25 mouse cellular contexts compared by ENCODE assay signal in the genomic region with DNA sequence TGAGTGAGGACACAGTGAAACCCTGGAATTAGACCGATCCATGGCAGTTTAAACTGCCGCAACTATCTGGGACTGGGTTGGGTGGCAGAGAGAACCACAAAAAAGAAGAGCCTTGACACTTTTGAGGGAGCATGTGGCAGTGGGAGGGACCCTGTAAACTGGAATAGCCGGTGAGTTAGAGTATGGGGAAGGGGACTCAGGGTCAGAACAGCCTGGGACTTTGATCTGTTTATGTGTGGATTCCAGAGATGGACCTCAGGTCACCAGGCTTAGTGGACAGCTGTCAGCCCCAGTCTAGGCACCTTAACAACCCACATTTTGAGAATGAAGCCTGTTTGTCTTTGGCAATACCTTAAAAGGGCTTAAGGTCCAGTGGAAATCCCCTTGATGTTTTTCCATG.
A peak's percentile ranks its signal among the peaks of the same experiment; 100 is the strongest.
DNase-seq lines count a peak whose midpoint lies in the region; ATAC-seq and TF ChIP-seq lines count a peak whose summit lies in the region.
"Had no signal": no experiment of that assay in that cellular context is flagged by ENCODE, and none has a peak within 500 bp of the region (broad histone marks: within the 10 kb centered on the region; RNA-seq: fewer than 3 reads in every experiment).

No protein-coding gene starts in this region.

- H3K9me3 ChIP-seq in heart, embryonic 10.5 days = no peaks in the 10 kb centered on the region
- no peaks in the 10 kb centered on the region for H3K9me3 ChIP-seq in midbrain, embryonic 10.5 days (replicated peaks)
- H3K9me3 ChIP-seq in midbrain, embryonic 13.5 days = no peaks in the 10 kb centered on the region
- H3K9me3 ChIP-seq in midbrain, postnatal 0 days (ENCODE audit: low read length) = no peaks in the 10 kb centered on the region
- H3K9me3 ChIP-seq: embryonic facial prominence, embryonic 15.5 days; hindbrain, embryonic 15.5 days; neural tube, embryonic 13.5 days had no signal

- H3K27ac ChIP-seq in heart, embryonic 10.5 days = peak overlapping the region; percentile 3; the same call in 1 of the 2 replicates
- 0 out of 2 replicates have a peak overlapping the region, but pooled peaks have one; percentile 30 for H3K27ac ChIP-seq in midbrain, embryonic 10.5 days (replicated peaks)
- no peak overlapping the region for H3K27ac ChIP-seq in midbrain, embryonic 13.5 days
- 0 out of 2 replicates have a peak overlapping the region, but pooled peaks have one; percentile 3 for H3K27ac ChIP-seq in midbrain, postnatal 0 days (ENCODE audit: low read depth, low read length)
- H3K27ac ChIP-seq: embryonic facial prominence, embryonic 15.5 days; gastrocnemius, adult 2 months; hindbrain, embryonic 15.5 days; neural tube, embryonic 13.5 days; stomach, postnatal 0 days had no signal

- H3K27me3 ChIP-seq in heart, embryonic 10.5 days (ENCODE audit: insufficient read depth, poor library complexity, severe bottlenecking) = no peaks in the 10 kb centered on the region
- no peaks in the 10 kb centered on the region for H3K27me3 ChIP-seq in midbrain, embryonic 10.5 days (ENCODE audit: low read depth, poor library complexity, severe bottlenecking)
- no peaks in the 10 kb centered on the region for H3K27me3 ChIP-seq in midbrain, embryonic 13.5 days
- no peaks in the 10 kb centered on the region for H3K27me3 ChIP-seq in midbrain, postnatal 0 days (ENCODE audit: insufficient read depth, low read length)
- H3K27me3 ChIP-seq: embryonic facial prominence, embryonic 15.5 days; hindbrain, embryonic 15.5 days; neural tube, embryonic 13.5 days; Patski had no signal

- no peaks in the 10 kb centered on the region; the same call in 1 of the 2 replicates for H3K36me3 ChIP-seq in heart, embryonic 10.5 days
- no peaks in the 10 kb centered on the region for H3K36me3 ChIP-seq in midbrain, embryonic 10.5 days
- no peaks in the 10 kb centered on the region for H3K36me3 ChIP-seq in midbrain, embryonic 13.5 days
- H3K36me3 ChIP-seq in midbrain, postnatal 0 days (ENCODE audit: insufficient read depth, low read length) = no peaks in the 10 kb centered on the region; the same call in 1 of the 2 replicates
- H3K36me3 ChIP-seq: embryonic facial prominence, embryonic 15.5 days; hindbrain, embryonic 15.5 days; neural tube, embryonic 13.5 days had no signal

- H3K4me2 ChIP-seq in midbrain, embryonic 13.5 days (replicated peaks) = no peak overlapping the region
- H3K4me2 ChIP-seq in midbrain, postnatal 0 days (ENCODE audit: low read depth, low read length, poor library complexity, severe bottlenecking) = no peak overlapping the region
- H3K4me2 ChIP-seq: embryonic facial prominence, embryonic 15.5 days; hindbrain, embryonic 15.5 days; neural tube, embryonic 13.5 days had no signal

- intact Hi-C loops in heart, postnatal 25 days (cut with DNase I) = no loop called here

- 38% methylated on average over 3 of the region's 3 CpGs for WGBS in heart, embryonic 10.5 days
- 42% methylated on average over 3 of the region's 3 CpGs for WGBS in midbrain, embryonic 10.5 days
- 26% methylated on average over 3 of the region's 3 CpGs for WGBS in midbrain, embryonic 13.5 days
- 33% methylated on average over 3 of the region's 3 CpGs for WGBS in midbrain, postnatal 0 days

- no peak for ATAC-seq in midbrain, embryonic 13.5 days
- ATAC-seq in midbrain, postnatal 0 days (ENCODE audit: low FRiP score) = no peak
- ATAC-seq: activated CD4-positive, CD25-positive, alpha-beta regulatory T cell, adult 4 months; Patski had no signal

- no peak overlapping the region for H3K4me3 ChIP-seq in heart, embryonic 10.5 days
- H3K4me3 ChIP-seq in midbrain, embryonic 10.5 days = no peak overlapping the region
- H3K4me3 ChIP-seq in midbrain, embryonic 13.5 days (replicated peaks) = no peak overlapping the region
- H3K4me3 ChIP-seq in midbrain, postnatal 0 days (ENCODE audit: low read depth, low read length) = no peak overlapping the region
- H3K4me3 ChIP-seq: embryonic facial prominence, embryonic 15.5 days; gastrocnemius, adult 2 months; hindbrain, embryonic 15.5 days; neural tube, embryonic 13.5 days had no signal

- no peak overlapping the region for H3K9ac ChIP-seq in midbrain, embryonic 13.5 days (replicated peaks)
- no peak overlapping the region for H3K9ac ChIP-seq in midbrain, postnatal 0 days (replicated peaks; ENCODE audit: low read length, poor library complexity, severe bottlenecking)
- H3K9ac ChIP-seq: embryonic facial prominence, embryonic 15.5 days; hindbrain, embryonic 15.5 days; neural tube, embryonic 13.5 days had no signal

- H3K4me1 ChIP-seq in heart, embryonic 10.5 days = peaks cover 35% of the 10 kb centered on the region
- H3K4me1 ChIP-seq in midbrain, embryonic 10.5 days = peaks cover 40% of the 10 kb centered on the region
- H3K4me1 ChIP-seq in midbrain, embryonic 13.5 days (replicated peaks) = peaks cover 16% of the 10 kb centered on the region
- no peaks in the 10 kb centered on the region; the same call in 1 of the 2 replicates for H3K4me1 ChIP-seq in midbrain, postnatal 0 days (ENCODE audit: insufficient read depth, low read length)
- H3K4me1 ChIP-seq: neural tube, embryonic 13.5 days had no signal

- no peak for DNase-seq in heart, embryonic 10.5 days (ENCODE audit: low spot score)
- no peak for DNase-seq in heart, postnatal 25 days (ENCODE audit: low spot score)
- DNase-seq in midbrain, embryonic 10.5 days (ENCODE audit: low spot score) = peak; percentile 51
- DNase-seq in embryo, embryonic 11 days = peak; percentile 40
- no peak for DNase-seq in midbrain, postnatal 0 days (ENCODE audit: low spot score)
- DNase-seq in cerebellum, adult 18-20 months = no peak
- DNase-seq: adrenal gland, postnatal 14 days; B cell, adult 2 months; cerebellum, adult 11-12 months; cerebellum, postnatal 36 days; gastrocnemius, adult 2 months; kidney, adult 11 months; kidney, postnatal 14 days; layer of hippocampus, adult 9-11 months; liver; lung, adult 2 months; lung, postnatal 4 days; right cerebral cortex, postnatal 25 days had no signal

- TF ChIP-seq CTCF in midbrain, postnatal 0 days (IDR thresholded peaks at IDR 0.05) = no peak

Comparison
In these comparisons a context has a peak if more than half of its experiments do, and no peak if none do; other contexts are left out.
1. DNase-seq: peak in midbrain, embryonic 10.5 days (single experiment) and embryo, embryonic 11 days (single experiment); none in heart, embryonic 10.5 days (single experiment), heart, postnatal 25 days (single experiment), midbrain, postnatal 0 days (single experiment) and cerebellum, adult 18-20 months (0 of 2).